Mouse (Mus musculus): ENCODE results near the gene Carns1. TPM values are rescaled to one million over a fixed set of nuclear protein-coding genes. Genes with fewer than 3 reads are reported as not detected.

The Carns1 gene
- polyA plus RNA-seq, 1 experiment, result 2.5 TPM

GRCm38 (mm10) chr19:4217855-4218254 lies 42.6 kb upstream of the Carns1 start:
- Histone ChIP-seq H3K4me1 (ENCODE audit: control insufficient read depth, insufficient read depth, low read length) (peaks cover 21% of the 10 kb centered on the region), H3K36me3 (ENCODE audit: control insufficient read depth, insufficient read depth, low read length) (no peaks in the 10 kb centered on the region), H3K27ac (ENCODE audit: control insufficient read depth, insufficient read depth, low read depth, low read length) (no peak overlapping the region), H3K27me3 (ENCODE audit: control insufficient read depth, insufficient read depth, low read length) (no peaks in the 10 kb centered on the region; the same call in 1 of the 2 replicates), H3K4me3 (ENCODE audit: control insufficient read depth, low read depth, low read length) (no peak overlapping the region)
- TF ChIP-seq CTCF (IDR thresholded peaks at IDR 0.05; ENCODE audit: control insufficient read depth, insufficient read depth, insufficient replicate concordance, low read depth, low read length) (no peak), POLR2A (IDR thresholded peaks at IDR 0.05; ENCODE audit: control insufficient read depth, low read depth, low read length) (no peak)

GRCm38 (mm10) chr19:4217140-4217539 lies 41.9 kb upstream of the Carns1 start:
- Histone ChIP-seq H3K27ac (ENCODE audit: control insufficient read depth, insufficient read depth, low read depth, low read length) (no peak overlapping the region), H3K4me3 (ENCODE audit: control insufficient read depth, low read depth, low read length) (no peak overlapping the region)

GRCm38 (mm10) chr19:4216041-4216685 lies 40.9 kb upstream of the Carns1 start:
- no peaks in the 10 kb centered on the region; the same call in 1 of the 2 replicates for H3K27me3 ChIP-seq (ENCODE audit: control insufficient read depth, insufficient read depth, low read length)
- TF ChIP-seq CTCF (IDR thresholded peaks at IDR 0.05; ENCODE audit: control insufficient read depth, insufficient read depth, insufficient replicate concordance, low read depth, low read length) (peak; percentile 5; the same call in 1 of the 2 replicates), POLR2A (IDR thresholded peaks at IDR 0.05; ENCODE audit: control insufficient read depth, low read depth, low read length) (no peak)
- no peak overlapping the region for H3K4me3 ChIP-seq (ENCODE audit: control insufficient read depth, low read depth, low read length)
- no peaks in the 10 kb centered on the region for H3K36me3 ChIP-seq (ENCODE audit: control insufficient read depth, insufficient read depth, low read length)
- H3K4me1 ChIP-seq (ENCODE audit: control insufficient read depth, insufficient read depth, low read length), result peaks cover 21% of the 10 kb centered on the region
- H3K27ac ChIP-seq (ENCODE audit: control insufficient read depth, insufficient read depth, low read depth, low read length), result no peak overlapping the region

More at GRCm38 (mm10) chr19:4217140-4217539, 41.9 kb upstream of the Carns1 start:
- no peaks in the 10 kb centered on the region for H3K36me3 ChIP-seq (ENCODE audit: control insufficient read depth, insufficient read depth, low read length)
- no peak for TF ChIP-seq CTCF (IDR thresholded peaks at IDR 0.05; ENCODE audit: control insufficient read depth, insufficient read depth, insufficient replicate concordance, low read depth, low read length)
- peaks cover 21% of the 10 kb centered on the region for H3K4me1 ChIP-seq (ENCODE audit: control insufficient read depth, insufficient read depth, low read length)
- no peaks in the 10 kb centered on the region; the same call in 1 of the 2 replicates for H3K27me3 ChIP-seq (ENCODE audit: control insufficient read depth, insufficient read depth, low read length)

- no peaks in the 10 kb centered on the region for H3K36me3 ChIP-seq (ENCODE audit: control insufficient read depth, insufficient read depth, low read length)
- peak overlapping the region; percentile 61 for H3K4me3 ChIP-seq (ENCODE audit: control insufficient read depth, low read depth, low read length)
- H3K4me1 ChIP-seq (ENCODE audit: control insufficient read depth, insufficient read depth, low read length), result peaks cover 21% of the 10 kb centered on the region
- H3K27me3 ChIP-seq (ENCODE audit: control insufficient read depth, insufficient read depth, low read length), result no peaks in the 10 kb centered on the region; the same call in 1 of the 2 replicates
- no peak overlapping the region for H3K27ac ChIP-seq (ENCODE audit: control insufficient read depth, insufficient read depth, low read depth, low read length)
- no peak for TF ChIP-seq POLR2A (IDR thresholded peaks at IDR 0.05; ENCODE audit: control insufficient read depth, low read depth, low read length)
- no peak for TF ChIP-seq CTCF (IDR thresholded peaks at IDR 0.05; ENCODE audit: control insufficient read depth, insufficient read depth, insufficient replicate concordance, low read depth, low read length)
These were observed 40.2 kb upstream of the Carns1 start for GRCm38 (mm10) chr19:4215451-4215840.

- Histone ChIP-seq H3K27me3 (ENCODE audit: control insufficient read depth, insufficient read depth, low read length) (no peaks in the 10 kb centered on the region; the same call in 1 of the 2 replicates), H3K4me3 (ENCODE audit: control insufficient read depth, low read depth, low read length) (peak overlapping the region; percentile 79), H3K27ac (ENCODE audit: control insufficient read depth, insufficient read depth, low read depth, low read length) (no peak overlapping the region), H3K4me1 (ENCODE audit: control insufficient read depth, insufficient read depth, low read length) (peaks cover 21% of the 10 kb centered on the region), H3K36me3 (ENCODE audit: control insufficient read depth, insufficient read depth, low read length) (no peaks in the 10 kb centered on the region)
- TF ChIP-seq CTCF (IDR thresholded peaks at IDR 0.05; ENCODE audit: control insufficient read depth, insufficient read depth, insufficient replicate concordance, low read depth, low read length) (no peak), POLR2A (IDR thresholded peaks at IDR 0.05; ENCODE audit: control insufficient read depth, low read depth, low read length) (no peak)
These were observed 39.6 kb upstream of the Carns1 start for GRCm38 (mm10) chr19:4214771-4215450.

GRCm38 (mm10) chr19:4214071-4214770 lies 38.9 kb upstream of the Carns1 start, which contains the start of the genes Clcf1 and AC109138.7:
Clcf1 (plus strand) TSS chr19:4214238.
AC109138.7 (plus strand) TSS chr19:4214357.
- H3K27me3 ChIP-seq (ENCODE audit: control insufficient read depth, insufficient read depth, low read length), result no peaks in the 10 kb centered on the region; the same call in 1 of the 2 replicates

GRCm38 (mm10) chr19:4213524-4213974 lies 38.3 kb upstream of the Carns1 start:
- TF ChIP-seq POLR2A (IDR thresholded peaks at IDR 0.05; ENCODE audit: control insufficient read depth, low read depth, low read length), result no peak
- no peak for TF ChIP-seq CTCF (IDR thresholded peaks at IDR 0.05; ENCODE audit: control insufficient read depth, insufficient read depth, insufficient replicate concordance, low read depth, low read length)
- Histone ChIP-seq H3K36me3 (ENCODE audit: control insufficient read depth, insufficient read depth, low read length) (no peaks in the 10 kb centered on the region), H3K27ac (ENCODE audit: control insufficient read depth, insufficient read depth, low read depth, low read length) (no peak overlapping the region), H3K4me3 (ENCODE audit: control insufficient read depth, low read depth, low read length) (peak overlapping the region; percentile 17; the same call in 1 of the 2 replicates), H3K27me3 (ENCODE audit: control insufficient read depth, insufficient read depth, low read length) (no peaks in the 10 kb centered on the region; the same call in 1 of the 2 replicates), H3K4me1 (ENCODE audit: control insufficient read depth, insufficient read depth, low read length) (peaks cover 24% of the 10 kb centered on the region)

More at GRCm38 (mm10) chr19:4214071-4214770, 38.9 kb upstream of the Carns1 start, which contains the start of the genes Clcf1 and AC109138.7:
- Histone ChIP-seq H3K36me3 (ENCODE audit: control insufficient read depth, insufficient read depth, low read length) (no peaks in the 10 kb centered on the region), H3K4me1 (ENCODE audit: control insufficient read depth, insufficient read depth, low read length) (peaks cover 21% of the 10 kb centered on the region), H3K4me3 (ENCODE audit: control insufficient read depth, low read depth, low read length) (peak within 1 kb of the TSS; percentile 79), H3K27ac (ENCODE audit: control insufficient read depth, insufficient read depth, low read depth, low read length) (no peak within 1 kb of the TSS)
- TF ChIP-seq POLR2A (IDR thresholded peaks at IDR 0.05; ENCODE audit: control insufficient read depth, low read depth, low read length) (no peak), CTCF (IDR thresholded peaks at IDR 0.05; ENCODE audit: control insufficient read depth, insufficient read depth, insufficient replicate concordance, low read depth, low read length) (no peak)

Data from testis, adult 2 months (tissue).